Mouse (Mus musculus) cerebellum, adult 2 months (tissue): ENCODE measurements around the gene Tmem260. TPM values are rescaled to one million over a fixed set of nuclear protein-coding genes. Genes with fewer than 3 reads are reported as not detected.

Experiments
- DNase-seq, 2 experiments: peaks; one replicate each; pipeline ENCODE4 v3.0.0; 2021
- H3K27ac ChIP-seq: fragments of 200-500 bp; 2 replicates; pipeline ENCODE4 v1.5.1; 2012; ENCODE audit warnings: low read length, control low read depth, inconsistent platforms; ENCODE audit not compliant: insufficient read depth
- H3K27me3 ChIP-seq: fragments of 200-500 bp; 2 replicates; pipeline ENCODE4 v1.6.1; 2012; ENCODE audit warnings: inconsistent platforms, mild to moderate bottlenecking, low read length, moderate library complexity; ENCODE audit not compliant: control insufficient read depth, insufficient read depth
- H3K4me1 ChIP-seq: fragments of 200-500 bp; 2 replicates; pipeline ENCODE4 v1.6.1; 2011; ENCODE audit warnings: low read length; ENCODE audit not compliant: control insufficient read depth, insufficient read depth
- H3K4me3 ChIP-seq: fragments of 200-500 bp; replicated peaks from 2 replicates; pipeline ENCODE3; 2011; ENCODE audit warnings: mild to moderate bottlenecking, low read depth, low read length, control low read depth; ENCODE audit not compliant: insufficient read depth
- CTCF ChIP-seq: fragments of 200-500 bp; IDR thresholded peaks from 2 replicates; pipeline ENCODE4 v1.5.1; 2011; ENCODE audit warnings: low read depth, mild to moderate bottlenecking, control low read depth, low read length, moderate library complexity, borderline replicate concordance; ENCODE audit not compliant: insufficient read depth
- POLR2A ChIP-seq: fragments of 200-500 bp; IDR thresholded peaks from 2 replicates; pipeline ENCODE4 v1.6.1; 2011; ENCODE audit warnings: low read length, control low read depth, borderline replicate concordance; ENCODE audit not compliant: insufficient read depth
- WGBS: fragments of 180-500 bp; shearing (Covaris S2); methylation state at CpG from one replicate; pipeline ENCODE4 v1.1.7; 2018; 5-methylcytosine and 5-hydroxymethylcytosine counted together
- polyA plus RNA-seq: library from polyadenylated mRNA; depleted of rRNA; stranded (reverse); fragments of >200 nt; gene quantifications from 2 replicates; pipeline ENCODE4 v1.2.3, GENCODE M21; 2012; rRNA removed

Gene Tmem260
- 18.6 and 18.9 TPM in 2 replicates for polyA plus RNA-seq

- H3K4me1 ChIP-seq: peaks cover 3% of the 10 kb centered on the region; the same call in 1 of the 2 replicates
- H3K27me3 ChIP-seq: no peaks in the 10 kb centered on the region
- peak within 1 kb of the TSS; percentile 93 for H3K4me3 ChIP-seq
- peak; percentile 91 to 96 for DNase-seq
- TF ChIP-seq POLR2A (peak; percentile 71), CTCF (peak; percentile 90)
- WGBS: under 1% methylated on average over 69 of the region's 69 CpGs
- peak within 1 kb of the TSS; percentile 100 for H3K27ac ChIP-seq
These were observed at the start of gene Tmem260 for GRCm38 (mm10) chr14:48445984-48446683. Gene Tmem260 (plus strand): TSS chr14:48446124.

- Histone ChIP-seq H3K4me3 (no peak overlapping the region), H3K27ac (no peak overlapping the region), H3K27me3 (no peaks in the 10 kb centered on the region), H3K4me1 (no peaks in the 10 kb centered on the region)
- no peak for TF ChIP-seq CTCF
- no peak for TF ChIP-seq POLR2A
- 91% methylated on average over 13 of the region's 13 CpGs for WGBS
- DNase-seq: no peak
These were observed 39.8 kb upstream of the Tmem260 start for GRCm38 (mm10) chr14:48406086-48406485.

- Histone ChIP-seq H3K27ac (no peak overlapping the region), H3K4me3 (no peak overlapping the region), H3K27me3 (no peaks in the 10 kb centered on the region), H3K4me1 (no peaks in the 10 kb centered on the region)
- WGBS: 79% methylated on average over 3 of the region's 3 CpGs
- TF ChIP-seq CTCF (no peak), POLR2A (no peak)
- DNase-seq: no peak
These were observed 28.9 kb upstream of the Tmem260 start for GRCm38 (mm10) chr14:48417064-48417463.

- Histone ChIP-seq H3K27ac (no peak overlapping the region), H3K27me3 (no peaks in the 10 kb centered on the region), H3K4me1 (no peaks in the 10 kb centered on the region), H3K4me3 (no peak overlapping the region)
- TF ChIP-seq CTCF (no peak), POLR2A (no peak)
- 71% methylated on average over 3 of the region's 3 CpGs for WGBS
- DNase-seq: no peak
These were observed 27.7 kb upstream of the Tmem260 start for GRCm38 (mm10) chr14:48418264-48418663.

- H3K4me3 ChIP-seq: no peak overlapping the region
- no peaks in the 10 kb centered on the region for H3K27me3 ChIP-seq
- DNase-seq: no peak
- no peak for TF ChIP-seq POLR2A
- no peak for TF ChIP-seq CTCF
- H3K4me1 ChIP-seq: no peaks in the 10 kb centered on the region
- no peak overlapping the region for H3K27ac ChIP-seq
- WGBS: 88% methylated on average over 5 of the region's 5 CpGs
These were observed 27.3 kb upstream of the Tmem260 start for GRCm38 (mm10) chr14:48418672-48419071.

- WGBS: 16% methylated on average over 6 of the region's 6 CpGs
- Histone ChIP-seq H3K27ac (no peak overlapping the region), H3K27me3 (no peaks in the 10 kb centered on the region), H3K4me1 (no peaks in the 10 kb centered on the region), H3K4me3 (no peak overlapping the region)
- DNase-seq: no peak
- TF ChIP-seq CTCF (no peak), POLR2A (no peak)
These were observed 24.4 kb upstream of the Tmem260 start for GRCm38 (mm10) chr14:48421476-48421875.

GRCm38 (mm10) chr14:48421996-48422395 lies 23.9 kb upstream of the Tmem260 start:
- H3K27ac ChIP-seq: no peak overlapping the region
- WGBS: 17% methylated on average over 6 of the region's 6 CpGs
- H3K4me3 ChIP-seq: no peak overlapping the region
- no peaks in the 10 kb centered on the region for H3K4me1 ChIP-seq
- H3K27me3 ChIP-seq: no peaks in the 10 kb centered on the region
- TF ChIP-seq CTCF (no peak), POLR2A (no peak)
- DNase-seq: no peak

- no peaks in the 10 kb centered on the region for H3K4me1 ChIP-seq
- no peak for TF ChIP-seq POLR2A
- no peak for TF ChIP-seq CTCF
- H3K27ac ChIP-seq: no peak overlapping the region
These were observed 23.5 kb upstream of the Tmem260 start for GRCm38 (mm10) chr14:48422436-48422835.

More at GRCm38 (mm10) chr14:48422436-48422835, 23.5 kb upstream of the Tmem260 start:
- Histone ChIP-seq H3K27me3 (no peaks in the 10 kb centered on the region), H3K4me3 (no peak overlapping the region)
- 37% methylated on average over 4 of the region's 4 CpGs for WGBS
- no peak for DNase-seq
